Mouse (Mus musculus) lung, postnatal 0 days (tissue): ENCODE results near the gene T2.

Experiments
- CTCF ChIP-seq: IDR thresholded peaks from 2 replicates; pipeline ENCODE4 v1.5.1; 2016; ENCODE audit warnings: antibody characterized with exemption, mild to moderate bottlenecking
- EP300 ChIP-seq: IDR thresholded peaks from 2 replicates; pipeline ENCODE4 v1.6.1; 2016; ENCODE audit warnings: antibody characterized with exemption, mild to moderate bottlenecking, control low read depth

DNA sequence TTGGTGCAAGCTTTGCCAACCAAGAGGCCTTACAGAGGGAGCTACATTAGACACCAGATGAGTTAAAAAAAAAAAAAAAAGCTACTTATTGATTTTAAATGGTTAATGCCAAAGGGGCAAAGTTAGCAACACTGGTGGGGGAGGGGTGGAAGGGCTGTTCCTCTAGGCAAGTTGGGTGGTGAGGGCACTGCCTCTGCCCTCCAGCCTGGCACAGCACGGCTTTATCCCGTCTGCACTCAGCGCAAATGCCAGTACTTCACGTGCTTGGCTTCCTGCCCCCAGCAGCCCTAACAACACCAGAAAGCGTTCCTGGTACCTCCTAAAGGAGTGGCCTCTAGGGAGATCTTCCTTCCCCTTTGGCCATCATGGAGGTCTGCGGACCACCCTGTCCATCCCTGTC, 12.4 kb upstream of the T2 start:
- TF ChIP-seq CTCF = no peak
- no peak for TF ChIP-seq EP300
